In genomic region chr1:21218489-21218919, GRCm38 (mm10) we compare ENCODE assay signal across 7 mouse cellular contexts. TPM values are rescaled to one million over a fixed set of nuclear protein-coding genes. Genes with fewer than 3 reads are reported as not detected.
DNase-seq lines count a peak whose midpoint lies in the region; ATAC-seq lines count a peak whose summit lies in the region.

TSS of gene Tmem14a (plus strand) at chr1:21218575.

- peak within 1 kb of the TSS; percentile 87 for H3K9ac ChIP-seq in intestine, embryonic 16.5 days (ENCODE audit: low read depth, low read length)
- peak within 1 kb of the TSS; percentile 86 for H3K9ac ChIP-seq in midbrain, embryonic 11.5 days (ENCODE audit: low read length)

- H3K4me3 ChIP-seq in intestine, embryonic 16.5 days (ENCODE audit: low read length): peak within 1 kb of the TSS; percentile 73
- peak within 1 kb of the TSS; percentile 60 for H3K4me3 ChIP-seq in midbrain, embryonic 11.5 days (ENCODE audit: low read depth, low read length)

- intact Hi-C loops in left cerebral cortex, postnatal 36 days (cut with DNase I): loop anchor here (1.0 to 10.0 kb wide), 4 partner anchors 53 to 1048 kb away; no protein-coding TSS in a partner anchor

- WGBS in intestine, embryonic 16.5 days: 1% methylated on average over 17 of the region's 17 CpGs
- under 1% methylated on average over 17 of the region's 17 CpGs for WGBS in midbrain, embryonic 11.5 days

- no peaks in the 10 kb centered on the region for H3K27me3 ChIP-seq in intestine, embryonic 16.5 days (replicated peaks; ENCODE audit: control insufficient read depth, insufficient read depth, low read length)
- H3K27me3 ChIP-seq in midbrain, embryonic 11.5 days (ENCODE audit: control insufficient read depth, insufficient read depth, low read length): no peaks in the 10 kb centered on the region

- no peaks in the 10 kb centered on the region for H3K36me3 ChIP-seq in intestine, embryonic 16.5 days (ENCODE audit: control insufficient read depth, insufficient read depth, low read length)
- no peaks in the 10 kb centered on the region for H3K36me3 ChIP-seq in midbrain, embryonic 11.5 days (ENCODE audit: control insufficient read depth, insufficient read depth, low read length)

- peak within 1 kb of the TSS; percentile 59 for H3K4me2 ChIP-seq in intestine, embryonic 16.5 days (ENCODE audit: low read depth, low read length)
- H3K4me2 ChIP-seq in midbrain, embryonic 11.5 days: peak within 1 kb of the TSS; percentile 56

- peak; percentile 95 for ATAC-seq in intestine, embryonic 16.5 days
- ATAC-seq in midbrain, embryonic 11.5 days (ENCODE audit: low FRiP score): peak; percentile 94

- peak; percentile 91 for DNase-seq in adrenal gland, adult 2 months
- DNase-seq in embryo, embryonic 11.5 days (ENCODE audit: low read depth, low spot score): peak; percentile 72
- DNase-seq in gastrocnemius, postnatal 4 days (ENCODE audit: low spot score in 2 of 2): peak; percentile 77 to 89
- DNase-seq in left cerebral cortex, postnatal 36 days (ENCODE audit: low spot score in 2 of 2): peak; percentile 89
- DNase-seq in midbrain, embryonic 11.5 days (ENCODE audit: low spot score, missing footprints): peak; percentile 98
- peak; percentile 79 for DNase-seq in skeletal muscle tissue, adult 2 months (ENCODE audit: low read depth, low spot score)

- H3K27ac ChIP-seq in intestine, embryonic 16.5 days (ENCODE audit: low read length): peak within 1 kb of the TSS; percentile 80
- H3K27ac ChIP-seq in midbrain, embryonic 11.5 days (ENCODE audit: low read depth, low read length): no peak within 1 kb of the TSS

- H3K9me3 ChIP-seq in intestine, embryonic 16.5 days (ENCODE audit: control insufficient read depth, low read length): no peaks in the 10 kb centered on the region
- H3K9me3 ChIP-seq in midbrain, embryonic 11.5 days (ENCODE audit: control insufficient read depth, low read length): no peaks in the 10 kb centered on the region

- peaks cover 3% of the 10 kb centered on the region; the same call in 1 of the 2 replicates for H3K4me1 ChIP-seq in intestine, embryonic 16.5 days (ENCODE audit: control insufficient read depth, insufficient read depth, low read length)
- peaks cover 4% of the 10 kb centered on the region; the same call in 1 of the 2 replicates for H3K4me1 ChIP-seq in midbrain, embryonic 11.5 days (ENCODE audit: control insufficient read depth, insufficient read depth, low read length)

RNA-seq across cellular contexts. Expression of gene Tmem14a, which starts in this region (rescaled TPM):
- 1 to 10 TPM; 4.1 to 5.9 TPM for total RNA-seq in adrenal gland, adult 2 months (2021)
- polyA plus RNA-seq in adrenal gland, adult 2 months (2012; rRNA removed): 3.1 and 3.8 TPM in 2 replicates
- total RNA-seq in gastrocnemius, postnatal 4 days (2021): 1 to 10 TPM; 2.1 to 2.6 TPM
- polyA plus RNA-seq in intestine, embryonic 16.5 days (2015; fragmentation: Nextera tagmentation; extraction: Ambion mirVana): 12.8 and 14.1 TPM in 2 replicates
- 10 to 100 TPM; 40.4 to 50.9 TPM for total RNA-seq in left cerebral cortex, postnatal 36 days (2021)
- 13.1 and 13.9 TPM in 2 replicates for polyA plus RNA-seq in midbrain, embryonic 11.5 days (2014; fragmentation: Nextera tagmentation; extraction: Ambion mirVana)

Comparison
In these comparisons a context has a peak if more than half of its experiments do, and no peak if none do; other contexts are left out.
1. RNA of gene Tmem14a (total RNA-seq): 40.4 to 50.9 TPM in left cerebral cortex, postnatal 36 days; 4.1 to 5.9 TPM in adrenal gland, adult 2 months and 2.1 to 2.6 TPM in gastrocnemius, postnatal 4 days; every median in the first group is over 4 times any median in the second.
2. Peak in every context shown above with its lines, with median percentiles within 50 percentile points of each other: DNase-seq.